Mouse (Mus musculus) 416B (cell line): ENCODE measurements around the gene Lsm7.
A peak's percentile ranks its signal among the peaks of the same experiment; 100 is the strongest.
"Not testable (repeated sequence)": the region's sequence is repeated elsewhere in the genome, so short reads cannot be mapped to it uniquely, and the experiment has no call there.

Experiments
- DNase-seq: peaks from one replicate; pipeline ENCODE4 v3.0.0; 2011; ENCODE audit warnings: low read depth

Lsm7 gene

GRCm38 (mm10) chr10:80836949-80837379 lies 18.0 kb downstream of the Lsm7 start:
- DNase-seq, result no peak

- no peak for DNase-seq
Measured at GRCm38 (mm10) chr10:80835617-80836016, 19.4 kb downstream of the Lsm7 start.

- DNase-seq, result no peak
Measured at GRCm38 (mm10) chr10:80832818-80833217, 22.2 kb downstream of the Lsm7 start.

DNA sequence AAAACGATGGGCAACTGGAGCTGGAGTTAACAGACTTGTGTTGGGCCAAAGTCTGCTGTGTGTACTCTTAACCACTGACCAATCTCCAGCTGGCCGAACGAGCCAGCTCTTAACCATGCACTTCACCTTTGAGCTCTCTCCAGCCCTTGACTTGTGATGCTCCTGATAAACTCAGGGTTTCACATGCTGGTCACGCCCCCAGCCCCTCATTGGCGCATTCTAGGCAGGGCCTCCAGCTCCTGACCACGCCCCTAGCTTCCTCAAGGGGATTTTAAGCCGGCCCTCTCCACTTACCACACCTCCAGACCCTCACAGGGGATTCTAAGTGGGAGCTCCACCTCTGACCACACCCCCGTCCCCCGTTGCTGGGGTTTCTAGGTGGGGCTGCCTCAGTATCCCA lies 23.9 kb downstream of the Lsm7 start:
- DNase-seq, result peak; percentile 72

- no peak for DNase-seq
Measured at GRCm38 (mm10) chr10:80829359-80830278, 25.4 kb downstream of the Lsm7 start.

DNA sequence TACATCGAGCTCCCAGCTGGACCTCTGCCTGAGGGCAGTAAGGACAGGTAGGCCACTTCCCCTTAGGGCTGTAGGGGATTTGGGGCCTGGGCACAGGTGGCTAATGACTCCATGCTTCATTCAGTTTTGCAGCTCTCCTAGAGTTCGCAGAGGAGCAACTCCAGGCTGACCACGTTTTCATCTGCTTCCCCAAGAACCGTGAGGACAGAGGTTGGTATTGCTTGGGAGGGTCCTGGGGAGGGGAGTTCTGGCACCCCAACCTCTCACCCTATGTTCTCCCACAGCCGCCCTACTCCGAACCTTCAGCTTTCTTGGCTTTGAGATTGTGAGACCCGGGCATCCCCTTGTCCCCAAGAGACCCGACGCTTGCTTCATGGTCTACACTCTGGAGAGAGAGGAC lies 26.4 kb downstream of the Lsm7 start:
- not testable (repeated sequence) for DNase-seq

DNA sequence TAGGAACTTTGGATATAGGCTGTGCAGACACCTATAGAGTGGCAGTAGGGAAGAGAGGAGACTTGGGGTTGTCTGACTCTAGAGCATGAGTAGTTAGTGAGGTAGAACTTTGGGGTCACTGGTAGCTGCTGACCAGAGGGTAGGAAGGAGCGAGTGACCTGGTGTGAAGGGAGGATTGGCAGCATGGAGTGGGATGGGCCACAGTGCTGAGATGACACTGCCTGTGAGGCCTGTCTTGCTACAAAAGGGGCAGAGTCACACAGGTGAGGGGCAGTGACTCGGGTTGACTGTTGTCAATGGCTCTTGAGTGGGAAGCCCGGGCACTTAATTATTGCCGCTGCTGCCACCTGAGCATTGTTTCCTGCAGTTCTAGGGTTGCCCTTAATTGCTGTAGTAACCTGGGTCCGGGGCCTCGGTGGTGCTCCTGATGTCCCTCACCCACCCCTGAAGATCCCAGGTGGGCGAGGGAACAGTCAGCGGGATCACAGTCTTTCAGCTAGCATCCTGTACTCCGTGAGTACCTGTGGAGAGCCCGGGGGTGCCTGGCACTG lies 27.1 kb downstream of the Lsm7 start:
- no peak for DNase-seq

GRCm38 (mm10) chr10:80827063-80827869 lies 27.7 kb downstream of the Lsm7 start:
- DNase-seq, result no peak

GRCm38 (mm10) chr10:80826151-80827062 lies 28.6 kb downstream of the Lsm7 start, which contains the start of gene Oaz1:
Gene Oaz1, plus strand, starts transcription at chr10:80826656.
- DNase-seq, result peak; percentile 100

- DNase-seq, result peak; percentile 40
Measured at GRCm38 (mm10) chr10:80824827-80825226, 30.2 kb downstream of the Lsm7 start.

DNA sequence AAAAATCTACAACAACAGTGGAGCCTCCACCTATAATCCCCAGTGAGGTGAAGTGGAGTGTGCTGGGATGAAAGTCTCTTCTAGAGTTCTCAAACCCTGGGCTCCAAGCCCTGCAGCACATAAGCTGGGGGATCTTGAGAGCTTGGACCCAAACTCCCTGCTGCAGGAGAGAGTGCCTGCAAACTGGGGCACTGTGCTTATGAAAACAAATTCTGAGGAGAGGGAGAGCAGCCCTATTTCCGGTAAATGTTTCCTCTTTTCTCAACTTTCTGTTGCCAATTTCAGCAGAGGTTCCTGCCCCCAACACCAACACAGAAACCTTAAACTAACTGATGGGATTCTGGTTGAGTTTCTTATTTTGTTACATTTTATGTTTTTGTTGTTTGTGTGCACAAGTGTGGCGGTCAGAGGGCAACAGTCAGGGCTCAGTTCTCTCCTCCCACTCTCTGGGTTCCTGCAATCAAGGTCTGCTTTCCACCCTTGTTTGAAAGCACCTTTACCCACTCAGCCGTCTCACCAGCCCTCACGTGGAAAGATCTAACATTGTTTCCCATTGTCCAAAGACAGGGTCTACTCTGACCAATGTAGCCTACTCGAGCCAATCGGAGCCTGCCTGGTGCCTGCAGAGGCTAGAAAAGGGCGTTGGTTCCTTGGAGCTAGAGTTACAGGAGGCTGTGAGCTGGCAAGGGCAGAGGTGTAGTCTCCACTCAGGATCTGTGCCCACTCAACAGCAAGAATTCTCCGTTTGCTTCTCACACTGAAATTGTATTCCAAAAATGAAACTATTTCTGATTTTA lies 31.0 kb downstream of the Lsm7 start:
- peak; percentile 79 for DNase-seq

DNA sequence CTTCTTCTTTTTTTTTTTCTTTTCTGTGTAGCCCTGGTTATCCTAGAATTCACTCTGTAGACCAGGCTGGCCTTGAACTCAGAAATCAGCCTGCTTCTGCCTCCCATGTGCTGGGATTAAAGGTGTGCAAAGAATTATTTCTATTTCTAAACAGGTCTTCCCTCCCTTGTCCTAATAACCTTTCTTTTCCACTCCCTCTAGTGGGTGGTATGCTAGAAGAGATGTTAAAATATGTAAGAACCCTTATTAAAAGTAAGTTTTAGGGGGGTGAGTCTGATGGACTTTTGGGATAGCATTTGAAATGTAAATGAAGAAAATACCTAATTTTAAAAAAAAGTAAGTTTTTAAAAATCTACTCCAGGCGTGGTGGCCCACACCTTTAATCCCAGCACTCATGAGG lies 31.7 kb downstream of the Lsm7 start:
- no peak for DNase-seq

- DNase-seq, result no peak
Measured at GRCm38 (mm10) chr10:80822528-80822927, 32.5 kb downstream of the Lsm7 start.

DNA sequence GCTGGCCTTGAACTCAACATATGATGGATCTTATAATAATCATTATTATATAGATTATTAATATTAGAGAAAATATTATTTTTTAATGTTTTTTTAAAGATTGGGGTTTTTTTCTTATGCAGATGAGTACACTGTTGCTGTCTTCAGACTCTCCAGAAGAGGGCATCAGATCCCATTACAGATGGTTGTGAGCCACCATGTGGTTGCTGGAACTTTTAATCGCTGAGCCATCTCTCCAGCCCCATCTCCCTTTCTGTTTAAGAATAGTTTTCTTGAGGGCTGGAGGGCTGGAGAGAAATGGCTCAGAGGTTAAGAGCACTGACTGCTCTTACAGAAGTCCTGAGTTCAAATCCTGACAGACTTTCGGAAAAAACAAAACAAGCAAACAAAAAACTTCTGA lies 33.0 kb downstream of the Lsm7 start:
- peak; percentile 65 for DNase-seq

DNA sequence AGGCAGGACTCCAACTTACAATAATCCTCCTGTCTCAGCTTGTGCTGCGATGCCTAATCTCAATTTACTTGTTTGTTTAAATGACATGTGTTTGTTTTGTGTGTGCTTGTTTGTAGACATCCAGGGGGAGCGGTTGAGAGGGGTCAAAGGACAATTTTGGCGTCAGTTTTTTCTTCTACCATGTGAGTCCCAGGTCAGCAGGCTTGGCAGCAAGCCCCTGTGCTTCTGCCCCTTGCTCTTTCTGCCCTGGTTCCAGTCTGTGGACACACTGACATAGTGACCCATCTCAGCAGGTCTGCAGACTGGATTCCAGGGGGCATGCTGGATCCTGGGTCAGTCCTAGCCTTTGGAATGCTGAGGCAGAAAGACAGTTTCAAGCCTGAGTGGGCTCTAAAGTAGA lies 35.6 kb downstream of the Lsm7 start:
- DNase-seq, result no peak

GRCm38 (mm10) chr10:80818599-80819281 lies 36.3 kb downstream of the Lsm7 start:
- no peak for DNase-seq

- DNase-seq, result peak; percentile 74
Measured at GRCm38 (mm10) chr10:80817955-80818354, 37.1 kb downstream of the Lsm7 start.

- no peak for DNase-seq
Measured at GRCm38 (mm10) chr10:80817164-80817563, 37.8 kb downstream of the Lsm7 start.

- not testable (repeated sequence) for DNase-seq
Measured at GRCm38 (mm10) chr10:80816303-80816702, 38.7 kb downstream of the Lsm7 start.

- DNase-seq, result no peak
Measured at GRCm38 (mm10) chr10:80814800-80815199, 40.2 kb downstream of the Lsm7 start.
